Mouse (Mus musculus) T-cell, adult 2 months (primary cell): ENCODE measurements around the gene Tomm6.

Source experiments
- DNase-seq: peaks from one replicate; pipeline ENCODE4 v3.0.0; 2022; ENCODE audit warnings: low spot score

Tomm6 gene

DNA sequence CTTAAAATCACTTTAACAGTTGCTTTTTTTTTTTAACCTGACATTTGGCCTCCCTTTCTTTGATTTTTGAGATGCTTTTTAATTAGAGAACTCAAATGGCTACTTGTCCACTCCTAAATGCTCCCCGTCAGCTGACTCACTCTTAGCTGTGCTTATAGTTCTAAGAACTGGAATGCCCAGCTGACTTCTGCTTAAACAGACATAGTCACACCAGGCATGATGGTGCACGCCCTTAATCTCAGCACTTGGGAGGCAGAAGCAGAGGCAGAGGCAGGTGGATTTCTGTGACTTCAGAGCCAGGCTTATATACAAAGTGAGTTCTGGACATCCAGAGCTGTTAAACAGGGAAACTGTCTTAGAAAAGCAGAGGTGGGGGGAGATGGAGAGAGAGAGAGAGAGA, 36.2 kb downstream of the Tomm6 start:
- no peak for DNase-seq

DNA sequence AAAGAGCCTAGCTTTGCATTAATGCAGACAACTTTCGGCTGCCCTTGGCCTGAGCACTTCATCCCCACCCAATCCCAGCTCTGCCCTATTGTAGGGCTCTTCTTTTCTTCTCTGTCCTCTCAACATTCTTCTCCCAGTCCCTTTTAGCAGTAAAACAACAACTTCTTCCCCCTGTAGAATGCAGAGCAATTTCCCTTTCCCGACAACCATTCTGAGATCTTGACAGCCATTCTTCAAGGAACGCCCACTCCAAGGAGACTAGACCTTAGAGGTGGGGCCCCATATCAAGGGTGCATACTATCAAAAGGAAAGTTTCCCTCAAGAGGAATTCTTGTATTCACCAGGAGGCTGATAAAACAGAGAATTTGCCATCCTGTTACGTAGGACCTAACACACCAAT, 39.2 kb downstream of the Tomm6 start:
- no peak for DNase-seq

DNA sequence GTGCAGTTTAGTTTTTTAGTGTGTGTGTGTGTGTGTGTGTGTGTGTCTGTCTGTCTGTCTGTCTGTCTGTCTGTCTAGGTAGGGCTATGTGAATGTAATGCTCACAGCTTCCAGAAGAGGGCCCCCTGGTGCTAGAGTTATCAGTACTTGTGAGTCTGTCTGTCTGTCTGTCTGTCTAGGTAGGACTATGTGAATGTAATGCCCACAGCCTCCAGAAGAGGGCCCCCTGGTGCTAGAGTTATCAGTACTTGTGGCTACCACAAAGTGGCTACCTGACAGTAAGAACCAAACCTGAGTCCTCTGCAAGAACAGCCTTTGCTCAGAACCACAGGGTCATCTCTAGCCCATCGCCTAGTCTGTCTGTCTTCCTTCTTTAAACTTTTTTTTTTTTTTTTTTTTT, 41.5 kb downstream of the Tomm6 start:
- DNase-seq = peak; percentile 64

DNA sequence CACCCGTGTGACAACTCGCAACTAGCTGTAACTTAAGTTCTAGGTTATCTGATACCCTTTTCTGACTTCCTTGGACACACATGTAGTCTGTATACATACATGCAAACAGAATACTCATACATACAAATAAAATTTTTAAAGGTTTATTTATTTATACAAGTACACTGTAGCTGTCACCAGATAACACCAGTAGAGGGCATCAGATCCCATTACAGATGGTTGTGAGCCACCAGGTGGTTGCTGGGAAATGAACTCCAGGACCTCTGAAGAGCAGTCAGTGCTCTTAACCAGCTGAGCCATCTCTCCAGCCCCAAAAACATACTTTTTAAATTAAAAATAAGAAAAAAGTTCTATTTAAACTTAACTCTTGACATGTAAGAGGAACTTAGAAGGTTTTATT, 45.2 kb downstream of the Tomm6 start:
- DNase-seq = no peak
